Mouse (Mus musculus) C3H10T1/2 (cell line): ENCODE data around the gene Mrps10. TPM values are rescaled to one million over a fixed set of nuclear protein-coding genes. Genes with fewer than 3 reads are reported as not detected.

Experiments
- polyA plus RNA-seq, 2 experiments: library from polyadenylated mRNA; unstranded; fragments of >200 nt; fragmentation: generic; extraction: Trizol; gene quantifications; one replicate each; pipeline ENCODE4 v1.2.1; 2012; ENCODE audit warnings: missing spikeins in 2 of 2

Mrps10 gene
- polyA plus RNA-seq, result 10 to 100 TPM; 61.1 to 83.7 TPM

GRCm38 (mm10) chr17:47368401-47369086 is at the start of gene Mrps10:
Gene Mrps10, plus strand, starts transcription at chr17:47368887.

GRCm38 (mm10) chr17:47385145-47385544 is 16.5 kb downstream of the Mrps10 start, which contains the start of gene Guca1b:
Gene Guca1b, plus strand, starts transcription at chr17:47385393.

GRCm38 (mm10) chr17:47400451-47400850 is 31.8 kb downstream of the Mrps10 start, which contains the start of gene Guca1a:
Gene Guca1a, minus strand, starts transcription at chr17:47400584.

Other genes with a start within 250 kb of the Mrps10 start
- gene Guca1b, start 16.5 kb downstream of the Mrps10 start, polyA plus RNA-seq, result 1 to 10 TPM in 1 of 2 experiments, under 1 TPM in 1; 0.07 to 1.3 TPM
- not detected for gene Guca1a, start 31.7 kb downstream of the Mrps10 start, polyA plus RNA-seq
- under 1 TPM in 1 of 2 experiments, not detected in 1; 0.01 TPM for gene AI661453, start 67.7 kb downstream of the Mrps10 start, polyA plus RNA-seq
- gene 1700001C19Rik, start 68.5 kb downstream of the Mrps10 start, polyA plus RNA-seq, result not detected
- gene Taf8, start 133.4 kb downstream of the Mrps10 start, polyA plus RNA-seq, result 10 to 100 TPM in 1 of 2 experiments, 1 to 10 TPM in 1; 6.7 to 23.2 TPM
- gene Ccnd3, start 136.2 kb downstream of the Mrps10 start, polyA plus RNA-seq, result 100 to 1,000 TPM; 135 to 156 TPM
- gene Bysl, start 242.6 kb downstream of the Mrps10 start, polyA plus RNA-seq, result 10 to 100 TPM; 11.7 to 39.0 TPM
- gene Med20, start 242.7 kb downstream of the Mrps10 start, polyA plus RNA-seq, result 10 to 100 TPM in 1 of 2 experiments, 1 to 10 TPM in 1; 9.5 to 35.1 TPM
- gene Gm20517, start 242.7 kb downstream of the Mrps10 start, polyA plus RNA-seq, result 1 to 10 TPM in 1 of 2 experiments, under 1 TPM in 1; 0.55 to 1.3 TPM